Mouse (Mus musculus): Measurements from ENCODE around the gene Zfp811. TPM values are rescaled to one million over a fixed set of nuclear protein-coding genes. Genes with fewer than 3 reads are reported as not detected.
A peak's percentile ranks its signal among the peaks of the same experiment; 100 is the strongest.

The Zfp811 gene
- polyA plus RNA-seq, 1 experiment from 2014 or later, result 1.7 TPM

- no peaks in the 10 kb centered on the region for H3K9me3 ChIP-seq (replicated peaks)
- H3K36me3 ChIP-seq, result no peaks in the 10 kb centered on the region
- peak overlapping the region; percentile 74; the same call in 1 of the 2 replicates for H3K9ac ChIP-seq
- H3K4me2 ChIP-seq, result peak overlapping the region; percentile 81
- WGBS, result 19% methylated on average over 8 of the region's 8 CpGs
- H3K27ac ChIP-seq (ENCODE audit: poor library complexity, severe bottlenecking), result no peak overlapping the region
- H3K27me3 ChIP-seq (replicated peaks), result no peaks in the 10 kb centered on the region
- no peak for ATAC-seq (ENCODE audit: insufficient number of reproducible peaks, low FRiP score)
- H3K4me1 ChIP-seq (replicated peaks), result peaks cover 5% of the 10 kb centered on the region; the same call in 1 of the 2 replicates
- H3K4me3 ChIP-seq, result peak overlapping the region; percentile 58
Measured at GRCm38 (mm10) chr17:32808921-32809320, 810 bp downstream of the Zfp811 start.

- Histone ChIP-seq H3K9me3 (replicated peaks) (no peaks in the 10 kb centered on the region), H3K4me1 (replicated peaks) (peaks cover 17% of the 10 kb centered on the region), H3K36me3 (peaks cover 17% of the 10 kb centered on the region), H3K4me2 (peak overlapping the region; percentile 80), H3K4me3 (no peak overlapping the region), H3K27ac (ENCODE audit: poor library complexity, severe bottlenecking) (no peak overlapping the region), H3K27me3 (replicated peaks) (no peaks in the 10 kb centered on the region), H3K9ac (no peak overlapping the region)
- ATAC-seq (ENCODE audit: insufficient number of reproducible peaks, low FRiP score), result no peak
- 65% methylated on average over 8 of the region's 8 CpGs for WGBS
Measured at GRCm38 (mm10) chr17:32789244-32789643, 20.5 kb downstream of the Zfp811 start.

- Histone ChIP-seq H3K9me3 (replicated peaks) (no peaks in the 10 kb centered on the region), H3K4me1 (replicated peaks) (peaks cover 17% of the 10 kb centered on the region), H3K9ac (peak overlapping the region; percentile 55), H3K36me3 (peaks cover 24% of the 10 kb centered on the region), H3K4me2 (peak overlapping the region; percentile 80), H3K4me3 (peak overlapping the region; percentile 99), H3K27ac (ENCODE audit: poor library complexity, severe bottlenecking) (no peak overlapping the region), H3K27me3 (replicated peaks) (no peaks in the 10 kb centered on the region)
- ATAC-seq (ENCODE audit: insufficient number of reproducible peaks, low FRiP score), result no peak
- 7% methylated on average over 9 of the region's 9 CpGs for WGBS
Measured at GRCm38 (mm10) chr17:32788576-32788975, 21.2 kb downstream of the Zfp811 start.

GRCm38 (mm10) chr17:32788094-32788559 is 21.6 kb downstream of the Zfp811 start, which contains the start of gene Zfp871:
TSS of gene Zfp871 (minus strand) at chr17:32788287.
- peaks cover 28% of the 10 kb centered on the region for H3K36me3 ChIP-seq
- H3K9ac ChIP-seq, result peak within 1 kb of the TSS; percentile 99
- no peaks in the 10 kb centered on the region for H3K9me3 ChIP-seq (replicated peaks)
- H3K27me3 ChIP-seq (replicated peaks), result no peaks in the 10 kb centered on the region
- ATAC-seq (ENCODE audit: insufficient number of reproducible peaks, low FRiP score), result peak; percentile 96
- peaks cover 17% of the 10 kb centered on the region for H3K4me1 ChIP-seq (replicated peaks)
- peak within 1 kb of the TSS; percentile 98 for H3K27ac ChIP-seq (ENCODE audit: poor library complexity, severe bottlenecking)
- WGBS, result under 1% methylated on average over 22 of the region's 22 CpGs
- peak within 1 kb of the TSS; percentile 80 for H3K4me2 ChIP-seq
- H3K4me3 ChIP-seq, result peak within 1 kb of the TSS; percentile 99

GRCm38 (mm10) chr17:32787436-32788093 is 22.2 kb downstream of the Zfp811 start:
- no peaks in the 10 kb centered on the region for H3K9me3 ChIP-seq (replicated peaks)
- H3K9ac ChIP-seq, result peak overlapping the region; percentile 99
- H3K4me2 ChIP-seq, result peak overlapping the region; percentile 80
- H3K4me3 ChIP-seq, result peak overlapping the region; percentile 99
- peak; percentile 91 for ATAC-seq (ENCODE audit: insufficient number of reproducible peaks, low FRiP score)
- H3K4me1 ChIP-seq (replicated peaks), result peaks cover 17% of the 10 kb centered on the region
- WGBS, result under 1% methylated on average over 31 of the region's 31 CpGs
- H3K27ac ChIP-seq (ENCODE audit: poor library complexity, severe bottlenecking), result peak overlapping the region; percentile 98
- no peaks in the 10 kb centered on the region for H3K27me3 ChIP-seq (replicated peaks)
- peaks cover 33% of the 10 kb centered on the region for H3K36me3 ChIP-seq

GRCm38 (mm10) chr17:32786944-32787343 is 22.8 kb downstream of the Zfp811 start:
- H3K27ac ChIP-seq (ENCODE audit: poor library complexity, severe bottlenecking), result no peak overlapping the region
- H3K4me3 ChIP-seq, result peak overlapping the region; percentile 99
- H3K9me3 ChIP-seq (replicated peaks), result no peaks in the 10 kb centered on the region
- peaks cover 35% of the 10 kb centered on the region for H3K36me3 ChIP-seq
- 52% methylated on average over 6 of the region's 6 CpGs for WGBS
- peak overlapping the region; percentile 99 for H3K9ac ChIP-seq
- H3K4me1 ChIP-seq (replicated peaks), result peaks cover 17% of the 10 kb centered on the region
- ATAC-seq (ENCODE audit: insufficient number of reproducible peaks, low FRiP score), result no peak
- peak overlapping the region; percentile 80 for H3K4me2 ChIP-seq
- H3K27me3 ChIP-seq (replicated peaks), result no peaks in the 10 kb centered on the region

- 82% methylated on average over 3 of the region's 3 CpGs for WGBS
- H3K9ac ChIP-seq, result no peak overlapping the region
- no peak overlapping the region for H3K4me3 ChIP-seq
- H3K4me2 ChIP-seq, result 0 out of 2 replicates have a peak overlapping the region, but pooled peaks have one; percentile 2
- no peaks in the 10 kb centered on the region for H3K27me3 ChIP-seq (replicated peaks)
- H3K9me3 ChIP-seq (replicated peaks), result no peaks in the 10 kb centered on the region
- H3K36me3 ChIP-seq, result peaks cover 35% of the 10 kb centered on the region
- no peak for ATAC-seq (ENCODE audit: insufficient number of reproducible peaks, low FRiP score)
- no peak overlapping the region for H3K27ac ChIP-seq (ENCODE audit: poor library complexity, severe bottlenecking)
- peaks cover 17% of the 10 kb centered on the region for H3K4me1 ChIP-seq (replicated peaks)
Measured at GRCm38 (mm10) chr17:32785656-32786055, 24.1 kb downstream of the Zfp811 start.

- H3K4me3 ChIP-seq, result no peak overlapping the region
- no peak for ATAC-seq (ENCODE audit: insufficient number of reproducible peaks, low FRiP score)
- no peak overlapping the region for H3K27ac ChIP-seq (ENCODE audit: poor library complexity, severe bottlenecking)
- H3K9ac ChIP-seq, result no peak overlapping the region
- no peak overlapping the region for H3K4me2 ChIP-seq
- H3K27me3 ChIP-seq (replicated peaks), result no peaks in the 10 kb centered on the region
- 97% methylated on average over 3 of the region's 3 CpGs for WGBS
- no peaks in the 10 kb centered on the region for H3K4me1 ChIP-seq (replicated peaks)
- H3K9me3 ChIP-seq (replicated peaks), result no peaks in the 10 kb centered on the region
- H3K36me3 ChIP-seq, result peaks cover 64% of the 10 kb centered on the region
Measured at GRCm38 (mm10) chr17:32777564-32777963, 32.2 kb downstream of the Zfp811 start.

DNA sequence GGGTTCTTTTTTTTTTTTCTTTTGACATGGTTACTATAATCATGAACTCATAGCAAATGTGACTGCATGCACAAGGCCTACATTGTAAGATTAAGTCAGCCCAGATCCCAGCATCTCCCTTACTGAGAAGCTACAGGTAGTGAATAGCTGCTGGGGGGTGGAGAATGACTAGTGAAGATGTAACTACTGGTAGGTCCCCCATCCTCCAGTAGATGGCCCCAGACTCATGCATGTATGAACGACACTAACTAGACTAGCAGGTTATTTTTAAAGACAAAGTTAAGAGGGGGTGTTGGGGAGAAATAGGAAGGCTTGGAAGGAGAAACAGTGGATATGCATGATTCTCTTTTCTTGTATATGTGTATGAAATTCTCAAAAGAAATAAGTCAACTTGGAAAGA is 38.5 kb downstream of the Zfp811 start:
- 51% methylated on average over 1 of the region's 1 CpGs for WGBS
- ATAC-seq (ENCODE audit: insufficient number of reproducible peaks, low FRiP score), result no peak
- no peaks in the 10 kb centered on the region for H3K9me3 ChIP-seq (replicated peaks)
- no peak overlapping the region for H3K9ac ChIP-seq
- H3K27ac ChIP-seq (ENCODE audit: poor library complexity, severe bottlenecking), result no peak overlapping the region
- H3K4me1 ChIP-seq (replicated peaks), result no peaks in the 10 kb centered on the region
- no peak overlapping the region for H3K4me3 ChIP-seq
- H3K27me3 ChIP-seq (replicated peaks), result no peaks in the 10 kb centered on the region
- peaks cover 83% of the 10 kb centered on the region for H3K36me3 ChIP-seq
- H3K4me2 ChIP-seq, result no peak overlapping the region

GRCm38 (mm10) chr17:32766422-32766821 is 43.3 kb downstream of the Zfp811 start:
- Histone ChIP-seq H3K27ac (ENCODE audit: poor library complexity, severe bottlenecking) (no peak overlapping the region), H3K4me2 (no peak overlapping the region), H3K9me3 (replicated peaks) (no peaks in the 10 kb centered on the region), H3K9ac (no peak overlapping the region), H3K27me3 (replicated peaks) (no peaks in the 10 kb centered on the region), H3K4me3 (no peak overlapping the region), H3K36me3 (peaks cover 64% of the 10 kb centered on the region), H3K4me1 (replicated peaks) (no peaks in the 10 kb centered on the region)
- WGBS, result 93% methylated on average over 2 of the region's 2 CpGs
- ATAC-seq (ENCODE audit: insufficient number of reproducible peaks, low FRiP score), result no peak

DNA sequence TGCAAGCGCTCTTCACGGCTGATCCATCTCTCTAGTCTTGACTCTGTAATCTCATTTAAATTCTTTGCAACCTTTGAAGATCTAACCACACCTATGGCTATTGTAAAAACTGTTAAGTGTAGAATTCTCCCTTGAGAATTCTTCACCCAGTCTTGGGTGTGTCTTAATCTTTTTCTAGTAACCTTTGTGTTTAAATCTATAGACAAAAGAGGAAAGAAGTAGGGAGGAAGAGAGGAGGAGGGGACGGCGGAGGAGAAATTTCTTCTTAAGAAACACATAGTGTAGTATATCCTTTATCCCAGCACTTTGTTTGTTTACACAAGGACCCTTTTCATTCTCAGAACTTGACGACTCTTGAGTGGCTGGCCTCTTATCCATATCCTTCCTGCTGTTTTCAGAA is 52.4 kb downstream of the Zfp811 start:
- Histone ChIP-seq H3K4me2 (no peak overlapping the region), H3K9ac (no peak overlapping the region), H3K27ac (ENCODE audit: poor library complexity, severe bottlenecking) (no peak overlapping the region), H3K4me3 (no peak overlapping the region), H3K9me3 (replicated peaks) (no peaks in the 10 kb centered on the region), H3K4me1 (replicated peaks) (no peaks in the 10 kb centered on the region), H3K36me3 (no peaks in the 10 kb centered on the region), H3K27me3 (replicated peaks) (no peaks in the 10 kb centered on the region)
- no peak for ATAC-seq (ENCODE audit: insufficient number of reproducible peaks, low FRiP score)
- WGBS, result 49% methylated on average over 5 of the region's 5 CpGs
